Mouse (Mus musculus): ENCODE data around the gene Sec14l3.
"Not testable (repeated sequence)": the region's sequence is repeated elsewhere in the genome, so short reads cannot be mapped to it uniquely, and the experiment has no call there.

Sec14l3 gene

GRCm38 (mm10) chr11:4103522-4103921 lies 38.9 kb downstream of the Sec14l3 start:
- no peak for DNase-seq (ENCODE audit: low spot score)

DNA sequence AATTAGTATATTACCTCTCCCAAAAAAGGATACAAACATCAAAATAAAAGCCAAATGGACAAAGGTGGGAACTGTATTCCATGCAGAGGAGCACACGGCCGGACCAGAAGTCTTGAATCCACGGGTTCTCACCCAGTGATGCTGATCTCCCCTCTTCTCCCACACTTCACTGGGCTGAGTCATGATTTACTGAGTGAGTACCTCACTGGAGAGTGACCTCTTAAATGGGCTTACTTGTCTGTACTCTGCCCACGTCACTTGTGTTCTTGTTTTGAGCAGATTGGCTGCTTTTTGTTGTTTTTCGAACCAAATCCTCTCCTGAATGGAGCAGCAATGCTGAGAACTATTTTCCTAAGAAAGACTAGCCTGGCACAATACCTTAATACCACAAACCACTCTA lies 40.3 kb downstream of the Sec14l3 start:
- DNase-seq (ENCODE audit: low spot score) = no peak

DNA sequence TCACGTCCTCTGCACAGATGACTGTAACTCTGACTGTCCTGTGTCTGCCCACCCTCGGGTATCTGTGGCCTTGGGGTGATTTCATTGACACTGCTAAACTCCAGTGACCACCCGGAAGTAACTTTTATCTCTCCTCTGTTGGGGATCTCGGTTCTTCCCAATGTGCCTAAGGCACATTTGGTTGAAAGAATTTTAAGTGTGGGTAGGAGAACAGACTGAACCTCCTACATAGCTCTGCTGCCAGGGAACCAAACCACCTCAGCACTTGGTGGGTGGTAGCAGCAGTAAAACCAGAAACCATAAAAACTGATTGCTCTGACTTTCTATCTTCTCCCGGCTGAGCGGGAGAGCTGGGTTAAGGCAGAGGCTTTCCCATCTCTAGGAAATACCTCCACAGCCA lies 40.8 kb downstream of the Sec14l3 start:
- no peak for DNase-seq (ENCODE audit: low spot score)

GRCm38 (mm10) chr11:4107901-4108300 lies 43.3 kb downstream of the Sec14l3 start:
- not testable (repeated sequence) for DNase-seq (ENCODE audit: low spot score)

DNA sequence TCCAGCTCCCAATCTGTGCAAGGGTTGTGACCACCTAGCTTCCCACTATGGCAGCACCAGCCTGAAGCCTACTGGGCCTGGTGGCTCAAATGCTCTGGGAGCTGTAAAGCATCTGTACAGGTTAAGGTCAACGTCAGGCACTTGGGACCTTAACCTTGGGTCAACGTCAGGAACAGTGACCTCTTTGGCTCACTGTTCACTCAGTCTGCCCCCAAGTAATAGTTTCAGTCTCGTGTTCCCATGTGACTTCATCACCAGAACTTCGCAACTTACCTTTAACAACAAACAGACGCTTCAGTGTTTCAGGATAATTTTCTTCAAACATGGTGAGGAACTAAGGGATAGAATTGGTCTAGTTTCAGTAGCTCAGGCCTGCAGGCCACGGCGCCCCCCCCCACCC lies 44.0 kb downstream of the Sec14l3 start:
- DNase-seq (ENCODE audit: low spot score) = no peak

- no peak for DNase-seq (ENCODE audit: low spot score)
Observed at GRCm38 (mm10) chr11:4112033-4112432, 47.4 kb downstream of the Sec14l3 start.

DNA sequence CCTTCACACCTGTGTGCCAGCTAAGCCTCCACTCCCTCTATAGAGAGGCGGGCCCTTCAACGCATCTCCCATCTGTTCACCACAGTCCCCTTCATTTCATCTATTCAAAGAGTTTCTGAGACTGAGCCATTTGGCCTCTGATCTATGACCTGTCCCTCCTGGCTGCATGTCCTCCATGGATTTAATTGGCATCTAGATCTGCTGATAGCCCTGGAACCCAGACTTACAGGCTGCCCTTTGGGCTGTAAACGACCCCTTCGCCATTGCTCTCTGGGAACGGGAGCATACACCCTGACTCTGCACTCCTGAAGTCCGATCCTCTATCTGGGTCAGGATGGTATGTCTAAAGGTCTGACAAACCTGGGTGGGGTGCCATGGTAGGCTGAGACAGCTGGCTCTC lies 48.2 kb downstream of the Sec14l3 start:
- no peak for DNase-seq (ENCODE audit: low spot score)

GRCm38 (mm10) chr11:4113496-4113895 lies 48.9 kb downstream of the Sec14l3 start:
- no peak for DNase-seq (ENCODE audit: low spot score)

DNA sequence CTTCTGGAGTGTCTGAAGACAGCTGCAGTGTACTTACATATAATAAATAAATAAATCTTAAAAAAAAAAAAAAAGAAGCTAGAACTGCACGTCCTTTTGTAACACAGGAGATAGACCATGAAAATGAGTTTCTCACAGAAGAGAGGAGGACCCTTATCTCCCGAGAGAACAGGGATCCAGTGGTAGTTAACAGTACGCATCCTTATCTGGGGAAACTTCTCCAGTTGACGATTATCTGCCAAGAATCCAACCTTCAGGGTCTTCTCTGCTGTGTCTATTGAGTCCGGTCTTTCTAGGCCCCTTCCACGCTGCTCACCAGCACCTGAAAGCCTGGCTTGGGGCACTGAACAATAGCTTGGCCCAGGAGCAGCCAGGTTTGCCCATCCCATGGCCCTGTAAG lies 49.3 kb downstream of the Sec14l3 start:
- DNase-seq (ENCODE audit: low spot score) = no peak

GRCm38 (mm10) chr11:4114541-4114940 lies 49.9 kb downstream of the Sec14l3 start:
- not testable (repeated sequence) for DNase-seq (ENCODE audit: low spot score)

DNA sequence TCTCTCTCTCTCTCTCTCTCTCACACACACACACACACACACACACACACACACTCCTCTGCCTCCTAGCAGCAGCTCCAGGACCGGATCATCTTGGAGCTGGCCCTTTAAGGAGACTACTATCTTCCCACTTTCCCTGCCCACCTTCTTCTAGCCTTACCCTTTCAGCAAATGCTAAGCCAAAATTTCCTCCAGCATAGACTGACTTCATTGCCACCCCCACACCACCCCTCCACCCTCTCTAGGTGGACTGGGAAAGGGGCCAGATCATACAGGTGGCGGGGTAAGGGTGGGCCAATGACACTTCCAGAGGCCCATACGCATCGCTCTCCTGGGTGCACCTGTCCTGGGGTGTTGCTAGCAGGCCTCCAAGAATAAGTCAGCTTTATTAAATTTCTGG lies 50.8 kb downstream of the Sec14l3 start:
- DNase-seq (ENCODE audit: low spot score) = no peak

GRCm38 (mm10) chr11:4116458-4117141 lies 52.0 kb downstream of the Sec14l3 start:
- DNase-seq (ENCODE audit: low spot score) = no peak

DNA sequence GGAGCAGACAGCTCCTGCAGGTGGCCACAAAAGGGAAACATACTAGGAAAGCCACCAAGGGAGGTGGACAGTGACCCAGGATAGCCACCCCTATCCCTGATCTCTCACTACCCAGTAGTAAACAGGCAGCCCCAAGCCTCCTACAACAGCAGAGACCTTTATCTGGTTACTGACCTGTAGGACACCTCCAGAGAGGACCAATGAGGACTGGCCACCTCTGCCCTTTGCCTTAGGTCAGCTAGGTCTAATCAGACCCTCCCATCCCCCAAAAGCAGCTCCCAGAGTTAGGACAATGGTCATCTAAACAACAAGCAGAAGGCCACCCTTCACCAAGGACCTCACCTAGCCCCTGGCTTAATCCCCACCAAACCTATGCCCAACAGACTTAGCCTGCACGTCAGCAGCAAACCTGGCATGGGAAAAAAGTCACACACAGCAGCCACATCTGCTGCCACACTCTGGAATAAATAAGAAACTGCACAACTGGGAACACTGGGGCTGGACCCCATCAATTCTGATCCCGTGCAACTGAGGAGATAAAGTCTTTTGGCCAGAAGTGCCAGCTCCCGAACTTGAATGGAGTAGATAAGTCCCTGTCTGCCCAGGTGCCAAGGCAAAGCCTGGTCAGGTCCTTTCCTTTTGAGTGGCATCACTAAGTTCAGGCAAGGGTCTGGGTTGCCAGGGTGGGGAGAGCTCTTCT lies 52.9 kb downstream of the Sec14l3 start:
- DNase-seq (ENCODE audit: low spot score) = no peak

DNA sequence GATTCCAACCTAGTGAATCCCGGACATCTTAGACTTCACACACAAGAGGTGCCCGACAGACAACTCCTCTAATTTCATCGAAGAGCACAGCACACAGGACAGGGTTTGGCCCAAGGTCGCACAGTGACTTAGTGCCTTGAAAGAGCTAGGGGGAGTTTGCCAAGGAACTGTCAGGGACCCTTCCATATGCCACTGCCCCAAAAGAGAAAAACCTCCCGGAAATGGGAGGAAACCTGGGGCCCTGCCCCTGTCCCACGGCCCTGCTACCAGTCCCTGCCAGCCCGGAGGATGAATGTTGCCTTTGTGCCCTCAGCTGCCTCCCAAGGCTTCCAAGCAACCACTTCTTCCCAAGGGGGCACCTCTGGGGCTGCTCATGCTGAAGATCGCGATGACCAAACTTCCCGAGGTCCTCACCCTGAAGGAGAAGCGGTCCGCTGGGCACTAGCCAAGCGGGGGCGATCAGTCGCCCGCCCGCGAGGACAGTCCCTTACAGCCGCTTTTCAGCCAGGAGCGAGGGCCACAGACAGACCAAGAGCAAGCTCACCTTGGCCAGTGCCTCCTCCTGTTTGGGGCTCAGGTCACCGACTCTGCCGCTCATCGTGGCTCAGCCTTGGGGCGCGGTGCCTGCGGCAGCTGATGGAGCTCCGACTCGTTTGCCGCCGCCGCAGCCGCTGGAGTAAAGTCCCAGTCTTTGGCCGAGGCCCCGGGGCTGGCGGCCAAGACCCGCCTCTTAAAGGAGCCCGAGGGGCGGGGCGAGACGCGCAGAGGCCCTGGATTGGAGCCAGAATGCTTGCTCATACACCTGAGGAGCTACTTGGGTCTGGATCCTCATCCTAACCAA lies 53.7 kb downstream of the Sec14l3 start:
- DNase-seq (ENCODE audit: low spot score) = peak; percentile 65

- DNase-seq (ENCODE audit: low spot score) = no peak
Observed at GRCm38 (mm10) chr11:4119635-4120034, 55.0 kb downstream of the Sec14l3 start.

GRCm38 (mm10) chr11:4121691-4122090 lies 57.0 kb downstream of the Sec14l3 start:
- no peak for DNase-seq (ENCODE audit: low spot score)

GRCm38 (mm10) chr11:4122226-4122625 lies 57.6 kb downstream of the Sec14l3 start:
- no peak for DNase-seq (ENCODE audit: low spot score)

- DNase-seq (ENCODE audit: low spot score) = no peak
Observed at GRCm38 (mm10) chr11:4122742-4123579, 58.3 kb downstream of the Sec14l3 start, which contains the start of gene Sec14l2. Gene Sec14l2, minus strand, starts transcription at chr11:4123415.

GRCm38 (mm10) chr11:4123922-4124321 lies 59.3 kb downstream of the Sec14l3 start:
- peak; percentile 60 for DNase-seq (ENCODE audit: low spot score)

- no peak for DNase-seq (ENCODE audit: low spot score)
Observed at GRCm38 (mm10) chr11:4127059-4127458, 62.4 kb downstream of the Sec14l3 start.
